Mouse (Mus musculus): ENCODE results near the gene Pde10a.

DNA sequence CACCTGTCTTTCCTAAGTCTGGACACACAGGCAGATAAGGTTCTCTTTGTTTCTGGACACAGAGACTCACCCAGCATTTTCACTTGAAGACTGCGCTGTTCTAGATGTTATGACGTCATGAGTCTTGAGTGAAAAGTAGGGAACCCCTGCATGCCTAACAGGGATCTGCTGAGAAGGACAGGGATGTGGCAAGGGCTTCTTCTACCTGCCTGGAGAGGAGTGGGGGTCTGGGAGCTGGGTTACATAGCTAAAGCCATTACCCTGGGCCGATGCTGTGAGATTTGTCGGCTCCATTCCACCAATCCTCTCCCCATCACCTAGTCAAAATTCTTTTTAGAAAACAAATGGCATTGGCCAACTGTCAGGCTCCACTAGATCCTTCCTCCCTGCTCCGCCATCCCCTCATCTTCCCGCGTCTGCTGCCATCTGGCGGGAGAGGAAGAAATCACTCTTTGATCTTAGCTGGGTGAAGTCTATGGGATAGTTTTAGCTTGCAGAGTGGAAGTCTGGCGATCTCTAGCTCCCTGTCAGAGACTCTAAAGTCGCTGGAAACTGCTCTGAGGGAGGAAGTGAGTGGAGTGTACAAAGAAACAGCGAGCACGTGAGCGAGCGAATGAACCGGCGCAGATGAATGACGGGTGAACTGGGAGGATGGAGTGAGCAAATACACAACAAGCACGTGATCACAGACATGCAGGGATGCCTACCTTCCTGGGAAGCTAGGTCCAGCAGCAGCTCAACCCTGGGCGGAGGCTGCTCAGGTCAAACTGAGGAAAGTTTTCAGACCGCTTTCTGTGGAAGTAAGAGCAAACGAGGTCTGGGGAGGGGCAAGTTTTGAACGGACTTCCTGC lies 67.5 kb downstream of the Pde10a start:
- peak; percentile 63 for TF ChIP-seq CTCF (conservative IDR thresholded peaks at IDR 0.05; ENCODE audit: low read length)
- TF ChIP-seq NANOG (IDR thresholded peaks at IDR 0.05; ENCODE audit: borderline replicate concordance, low read length) = no peak
